Mouse (Mus musculus) cerebellum, adult 2 months (tissue): ENCODE measurements around the gene Plekhj1. TPM values are rescaled to one million over a fixed set of nuclear protein-coding genes. Genes with fewer than 3 reads are reported as not detected.
A peak's percentile ranks its signal among the peaks of the same experiment; 100 is the strongest.

ENCODE experiments used
- DNase-seq, 2 experiments: peaks; one replicate each; pipeline ENCODE4 v3.0.0; 2021
- H3K27ac ChIP-seq: fragments of 200-500 bp; 2 replicates; pipeline ENCODE4 v1.5.1; 2012; ENCODE audit warnings: low read length, control low read depth, inconsistent platforms; ENCODE audit not compliant: insufficient read depth
- H3K27me3 ChIP-seq: fragments of 200-500 bp; 2 replicates; pipeline ENCODE4 v1.6.1; 2012; ENCODE audit warnings: inconsistent platforms, mild to moderate bottlenecking, low read length, moderate library complexity; ENCODE audit not compliant: control insufficient read depth, insufficient read depth
- H3K4me1 ChIP-seq: fragments of 200-500 bp; 2 replicates; pipeline ENCODE4 v1.6.1; 2011; ENCODE audit warnings: low read length; ENCODE audit not compliant: control insufficient read depth, insufficient read depth
- H3K4me3 ChIP-seq: fragments of 200-500 bp; replicated peaks from 2 replicates; pipeline ENCODE3; 2011; ENCODE audit warnings: mild to moderate bottlenecking, low read depth, low read length, control low read depth; ENCODE audit not compliant: insufficient read depth
- CTCF ChIP-seq: fragments of 200-500 bp; IDR thresholded peaks from 2 replicates; pipeline ENCODE4 v1.5.1; 2011; ENCODE audit warnings: low read depth, mild to moderate bottlenecking, control low read depth, low read length, moderate library complexity, borderline replicate concordance; ENCODE audit not compliant: insufficient read depth
- POLR2A ChIP-seq: fragments of 200-500 bp; IDR thresholded peaks from 2 replicates; pipeline ENCODE4 v1.6.1; 2011; ENCODE audit warnings: low read length, control low read depth, borderline replicate concordance; ENCODE audit not compliant: insufficient read depth
- WGBS: fragments of 180-500 bp; shearing (Covaris S2); methylation state at CpG from one replicate; pipeline ENCODE4 v1.1.7; 2018; 5-methylcytosine and 5-hydroxymethylcytosine counted together
- polyA plus RNA-seq: library from polyadenylated mRNA; depleted of rRNA; stranded (reverse); fragments of >200 nt; gene quantifications from 2 replicates; pipeline ENCODE4 v1.2.3, GENCODE M21; 2012; rRNA removed

The Plekhj1 gene
- polyA plus RNA-seq: 106 and 122 TPM in 2 replicates

- H3K4me1 ChIP-seq: peaks cover 21% of the 10 kb centered on the region
- peak within 1 kb of the TSS; percentile 73 for H3K4me3 ChIP-seq
- peak within 1 kb of the TSS; percentile 78 for H3K27ac ChIP-seq
- WGBS: under 1% methylated on average over 104 of the region's 104 CpGs
- DNase-seq: peak; percentile 97 to 99
- peak; percentile 94; the same call in 1 of the 2 replicates for TF ChIP-seq POLR2A
- TF ChIP-seq CTCF: no peak
- no peaks in the 10 kb centered on the region for H3K27me3 ChIP-seq
Observed at GRCm38 (mm10) chr10:80798150-80799006, at the start of gene Plekhj1, which contains the start of gene Sf3a2. Gene Plekhj1 (minus strand): TSS chr10:80798626. Gene Sf3a2 (plus strand): TSS chr10:80798198.

- H3K4me1 ChIP-seq: peaks cover 27% of the 10 kb centered on the region
- no peak for TF ChIP-seq POLR2A
- TF ChIP-seq CTCF: no peak
- H3K27me3 ChIP-seq: no peaks in the 10 kb centered on the region
- DNase-seq: no peak
- WGBS: 60% methylated on average over 12 of the region's 12 CpGs
- no peak overlapping the region for H3K4me3 ChIP-seq
- H3K27ac ChIP-seq: no peak overlapping the region
Observed at GRCm38 (mm10) chr10:80845732-80846131, 47.3 kb upstream of the Plekhj1 start.

- WGBS: 13% methylated on average over 8 of the region's 8 CpGs
- Histone ChIP-seq H3K4me1 (peaks cover 33% of the 10 kb centered on the region), H3K27me3 (no peaks in the 10 kb centered on the region), H3K27ac (no peak overlapping the region), H3K4me3 (no peak overlapping the region)
- no peak for DNase-seq
- no peak for TF ChIP-seq POLR2A
- TF ChIP-seq CTCF: no peak
Observed at GRCm38 (mm10) chr10:80845055-80845693, 46.7 kb upstream of the Plekhj1 start.

- Histone ChIP-seq H3K27ac (peak within 1 kb of the TSS; percentile 48), H3K4me1 (peaks cover 40% of the 10 kb centered on the region), H3K4me3 (peak within 1 kb of the TSS; percentile 75), H3K27me3 (no peaks in the 10 kb centered on the region)
- 2% methylated on average over 39 of the region's 51 CpGs for WGBS
- peak; percentile 80 to 84 for DNase-seq
- peak; percentile 63; the same call in 1 of the 2 replicates for TF ChIP-seq POLR2A
- no peak for TF ChIP-seq CTCF
Observed at GRCm38 (mm10) chr10:80843931-80844547, 45.6 kb upstream of the Plekhj1 start, which contains the start of gene Lingo3. Gene Lingo3 (minus strand): TSS chr10:80844039.

GRCm38 (mm10) chr10:80843087-80843930 lies 44.9 kb upstream of the Plekhj1 start:
- no peak for TF ChIP-seq CTCF
- TF ChIP-seq POLR2A: no peak
- Histone ChIP-seq H3K4me1 (peaks cover 45% of the 10 kb centered on the region), H3K27me3 (no peaks in the 10 kb centered on the region), H3K27ac (peak overlapping the region; percentile 48), H3K4me3 (peak overlapping the region; percentile 75)
- DNase-seq: peak in 1 of 2 experiments; percentile 49
- WGBS: 3% methylated on average over 32 of the region's 32 CpGs

GRCm38 (mm10) chr10:80842334-80842733 lies 43.9 kb upstream of the Plekhj1 start:
- Histone ChIP-seq H3K27ac (no peak overlapping the region), H3K4me3 (peak overlapping the region; percentile 75), H3K4me1 (peaks cover 55% of the 10 kb centered on the region), H3K27me3 (no peaks in the 10 kb centered on the region)
- no peak for TF ChIP-seq POLR2A
- TF ChIP-seq CTCF: no peak
- WGBS: 52% methylated on average over 15 of the region's 15 CpGs
- DNase-seq: no peak

GRCm38 (mm10) chr10:80841685-80842084 lies 43.3 kb upstream of the Plekhj1 start:
- TF ChIP-seq POLR2A: no peak
- TF ChIP-seq CTCF: no peak
- Histone ChIP-seq H3K27ac (peak overlapping the region; percentile 29; the same call in 1 of the 2 replicates), H3K27me3 (no peaks in the 10 kb centered on the region), H3K4me1 (peaks cover 62% of the 10 kb centered on the region), H3K4me3 (no peak overlapping the region)
- DNase-seq: no peak
- 49% methylated on average over 2 of the region's 2 CpGs for WGBS

- no peak for TF ChIP-seq CTCF
- no peak for TF ChIP-seq POLR2A
- Histone ChIP-seq H3K4me3 (no peak overlapping the region), H3K27me3 (no peaks in the 10 kb centered on the region), H3K4me1 (peaks cover 70% of the 10 kb centered on the region), H3K27ac (peak overlapping the region; percentile 29)
- 33% methylated on average over 6 of the region's 6 CpGs for WGBS
- no peak for DNase-seq
Observed at GRCm38 (mm10) chr10:80839848-80840247, 41.4 kb upstream of the Plekhj1 start.
